Mouse (Mus musculus) lung, postnatal 0 days (tissue): ENCODE data around the gene Zcchc4.

Experiments used
- CTCF ChIP-seq: IDR thresholded peaks from 2 replicates; pipeline ENCODE4 v1.5.1; 2016; ENCODE audit warnings: antibody characterized with exemption, mild to moderate bottlenecking
- EP300 ChIP-seq: IDR thresholded peaks from 2 replicates; pipeline ENCODE4 v1.6.1; 2016; ENCODE audit warnings: antibody characterized with exemption, mild to moderate bottlenecking, control low read depth

GRCm38 (mm10) chr5:52811056-52811455 is 35.8 kb downstream of the Zcchc4 start:
- TF ChIP-seq CTCF (no peak), EP300 (no peak)
